Mouse (Mus musculus): ENCODE data around the gene Ppib.

Ppib gene

DNA sequence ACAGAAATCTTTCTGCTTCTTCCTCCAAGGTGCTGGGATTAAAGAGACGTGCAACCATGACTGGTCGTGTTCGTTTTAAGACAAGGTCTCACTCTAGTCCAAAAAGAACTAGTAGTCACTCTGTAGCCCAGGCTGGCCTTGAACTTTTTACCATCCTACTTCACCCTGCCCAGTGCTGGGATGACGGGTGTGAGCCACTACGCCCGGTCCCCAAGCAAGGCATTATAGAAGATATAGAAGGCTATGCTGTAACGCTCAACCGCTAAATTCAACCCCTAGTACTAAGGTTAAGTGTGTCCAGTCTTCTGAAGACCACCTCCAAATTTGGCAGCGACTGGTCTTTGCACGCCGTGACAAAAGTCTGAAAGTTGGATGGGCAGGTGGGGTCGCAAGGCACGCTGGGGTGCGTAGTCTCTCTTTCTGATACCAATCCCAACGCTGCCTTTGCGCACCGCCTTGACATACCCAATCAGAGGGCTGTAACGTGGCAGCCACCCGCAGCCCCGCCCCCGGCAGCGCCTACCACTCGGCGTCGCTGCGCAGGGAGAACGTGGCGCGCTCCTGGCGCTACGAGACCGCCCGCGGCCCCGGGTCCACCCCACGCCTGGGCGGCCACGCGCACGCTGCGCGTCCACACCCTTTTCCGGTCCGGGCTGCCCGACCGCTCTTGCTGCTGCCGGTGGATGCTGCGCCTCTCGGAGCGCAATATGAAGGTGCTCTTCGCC, at the start of gene Ppib:
TSS of gene Ppib (plus strand) at position 640 of the 725 bp plus-strand sequence.
- DNase-seq (ENCODE audit: low spot score in 2 of 2) = peak; percentile 96 to 98

DNA sequence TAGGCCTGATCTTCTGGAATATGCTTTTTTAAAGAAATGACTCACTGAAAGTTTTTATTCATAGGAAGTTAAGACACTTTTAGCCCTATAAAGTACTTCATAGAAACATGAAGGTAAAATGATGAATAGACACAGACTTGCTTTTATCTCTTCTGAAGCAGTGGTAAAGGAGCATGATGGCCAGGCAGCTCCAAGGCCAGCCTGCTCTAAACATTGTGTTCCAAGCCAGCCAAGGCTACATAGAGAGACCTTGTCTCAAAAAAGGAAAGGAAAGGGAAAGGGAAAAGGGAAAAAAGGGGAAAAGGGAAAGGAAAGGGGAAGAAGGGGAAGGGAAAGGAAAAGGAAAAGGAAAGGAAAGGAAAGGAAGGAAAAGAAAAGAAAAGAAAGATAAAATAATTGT, 39.4 kb upstream of the Ppib start:
- DNase-seq (ENCODE audit: low spot score in 2 of 2) = no peak

DNA sequence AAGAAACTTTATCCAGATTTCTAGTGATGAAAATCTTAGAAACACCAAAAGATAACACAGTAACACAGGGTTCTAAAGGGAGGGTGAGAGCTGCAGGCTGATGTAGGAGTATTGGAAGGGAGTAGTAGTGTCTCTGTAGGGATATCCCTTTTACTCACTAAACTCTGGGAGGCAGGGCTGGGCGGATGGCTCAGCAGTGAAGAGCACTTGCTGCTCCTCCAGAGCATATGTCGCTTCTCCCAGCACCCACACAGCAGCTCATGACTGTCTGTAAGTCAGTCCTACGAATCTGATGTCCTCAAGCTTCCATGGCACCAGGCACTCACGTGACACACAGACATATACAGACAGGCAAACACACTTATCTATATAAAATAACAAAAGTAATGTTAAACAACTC, 21.9 kb upstream of the Ppib start:
- DNase-seq (ENCODE audit: low spot score in 2 of 2) = no peak

DNA sequence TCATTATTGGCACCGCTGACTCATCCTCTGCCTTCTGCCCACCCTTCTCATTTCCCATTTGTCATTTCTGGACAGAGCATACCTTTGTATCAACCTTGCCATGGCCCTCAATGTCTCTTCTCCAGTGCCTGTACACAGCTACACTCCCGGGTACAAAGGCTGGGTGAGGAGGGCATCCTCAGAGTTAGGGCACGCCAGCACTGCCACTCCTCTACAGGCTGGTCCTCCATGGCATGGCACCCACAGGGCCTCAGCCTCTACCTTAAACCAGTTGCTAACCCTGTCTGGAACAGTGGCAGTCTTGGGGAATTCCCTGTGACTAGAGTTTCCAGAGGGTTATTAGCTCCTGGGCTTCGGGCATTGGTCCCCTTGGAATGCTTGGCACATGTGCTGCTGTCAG, 21.4 kb upstream of the Ppib start:
- no peak for DNase-seq (ENCODE audit: low spot score in 2 of 2)

DNA sequence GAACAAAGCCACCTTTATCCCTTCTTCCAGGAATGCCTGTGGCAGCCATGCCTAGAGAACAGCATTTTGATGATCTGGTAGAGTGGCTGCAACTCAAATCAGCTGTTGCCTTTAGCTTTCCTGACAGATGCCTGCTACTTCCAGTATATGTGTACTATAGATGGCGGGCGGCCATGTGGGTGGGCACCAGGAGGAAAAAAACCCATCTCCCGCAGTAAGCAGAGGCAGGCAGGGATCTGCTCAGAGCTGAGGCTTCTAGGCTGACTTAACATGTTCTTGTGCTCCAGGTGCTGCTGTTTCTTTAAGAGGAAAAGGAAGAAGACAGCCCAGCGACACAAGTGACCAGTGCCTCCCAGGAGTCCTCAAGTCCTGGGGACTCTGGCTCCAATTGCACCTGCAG, 20.7 kb upstream of the Ppib start:
- DNase-seq (ENCODE audit: low spot score in 2 of 2) = no peak

DNA sequence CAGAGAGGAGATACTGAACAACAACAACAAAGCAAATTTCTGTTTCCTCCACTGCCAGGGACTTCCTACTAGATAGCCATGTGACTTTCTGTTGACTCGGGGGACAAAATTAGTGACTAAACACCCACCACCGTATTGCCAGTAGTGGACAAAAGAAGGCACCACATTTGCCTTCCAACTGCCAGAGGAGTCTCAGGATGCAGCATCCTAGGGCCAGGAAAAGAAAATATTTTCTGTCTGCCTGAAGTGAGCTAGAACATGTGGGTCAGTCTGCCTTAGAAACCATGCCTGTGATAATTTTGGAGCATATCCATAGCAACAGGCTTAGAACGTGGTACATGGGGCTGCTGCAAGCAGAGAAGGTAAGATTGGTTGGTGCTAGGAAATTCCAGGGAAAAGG, 19.2 kb upstream of the Ppib start:
- DNase-seq (ENCODE audit: low spot score in 2 of 2) = no peak

DNA sequence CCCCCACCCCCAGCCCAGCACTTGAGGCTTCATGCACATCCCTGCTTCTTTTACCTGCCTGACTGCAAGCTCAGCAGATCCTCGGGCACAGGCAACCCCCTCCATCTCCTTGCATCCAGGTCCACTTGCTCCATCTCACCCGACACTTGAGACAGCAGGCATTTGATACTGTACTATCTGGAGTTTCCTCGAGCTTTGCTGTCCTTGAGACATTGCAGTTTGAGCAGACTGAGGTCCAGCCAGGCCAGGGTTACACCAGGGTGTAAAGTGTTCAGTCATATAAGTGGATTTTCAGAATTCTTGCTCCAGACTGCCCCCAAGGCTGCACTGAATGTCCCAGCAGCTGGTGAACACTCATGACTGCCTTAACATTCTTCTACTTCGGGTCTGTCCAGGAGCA, 17.7 kb upstream of the Ppib start:
- no peak for DNase-seq (ENCODE audit: low spot score in 2 of 2)

DNA sequence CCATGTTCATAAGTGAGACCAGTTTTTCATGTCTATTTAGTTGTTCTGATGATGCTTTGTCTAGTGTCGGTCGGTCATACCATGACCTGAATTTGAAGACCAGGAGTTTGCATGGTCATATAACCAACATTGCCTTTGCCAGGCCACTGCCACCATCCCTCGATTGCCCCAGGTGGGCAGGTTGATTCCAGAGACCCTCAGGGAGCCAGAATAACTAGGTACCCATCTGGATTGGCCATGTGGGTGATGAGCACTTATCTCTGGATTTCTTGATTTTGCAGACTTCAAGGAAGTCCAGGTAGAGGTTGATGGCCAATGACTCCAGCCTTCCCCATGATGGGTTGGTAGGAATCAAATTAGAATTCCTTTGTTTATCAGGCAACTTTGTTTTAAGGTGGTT, 16.8 kb upstream of the Ppib start:
- DNase-seq (ENCODE audit: low spot score in 2 of 2) = no peak

DNA sequence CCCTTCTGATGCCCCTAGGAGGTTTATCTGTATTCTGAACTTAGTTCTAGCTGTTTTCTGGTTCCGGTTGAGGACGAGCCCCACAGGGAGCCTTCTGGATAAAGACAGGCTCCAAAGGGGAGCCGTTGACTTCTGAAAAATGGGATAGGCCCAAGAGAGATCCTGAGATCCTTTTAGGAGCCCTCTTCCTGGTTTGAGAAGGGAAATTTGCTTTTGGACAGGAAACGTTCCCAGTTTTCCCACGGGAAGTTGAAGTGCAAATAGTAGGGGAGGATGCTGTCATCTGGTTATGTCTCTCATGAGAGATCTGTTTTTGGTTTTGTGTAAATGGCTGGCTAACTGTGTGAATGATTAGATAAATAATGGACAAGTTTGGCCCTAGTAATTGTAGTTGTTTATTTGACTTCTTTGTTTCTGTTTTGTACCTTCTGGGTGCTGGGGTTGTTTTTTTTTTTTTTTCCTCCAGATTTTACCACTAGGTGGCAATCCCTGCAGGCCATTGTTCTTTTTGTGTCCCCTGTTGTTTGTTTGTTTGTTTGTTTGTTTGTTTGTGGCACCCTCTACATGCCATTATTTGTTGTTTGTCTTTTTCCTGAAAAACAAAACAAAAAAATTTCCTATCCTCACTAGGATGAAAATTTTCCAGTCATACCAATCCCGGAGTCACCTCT, 10.0 kb upstream of the Ppib start:
- no peak for DNase-seq (ENCODE audit: low spot score in 2 of 2)

DNA sequence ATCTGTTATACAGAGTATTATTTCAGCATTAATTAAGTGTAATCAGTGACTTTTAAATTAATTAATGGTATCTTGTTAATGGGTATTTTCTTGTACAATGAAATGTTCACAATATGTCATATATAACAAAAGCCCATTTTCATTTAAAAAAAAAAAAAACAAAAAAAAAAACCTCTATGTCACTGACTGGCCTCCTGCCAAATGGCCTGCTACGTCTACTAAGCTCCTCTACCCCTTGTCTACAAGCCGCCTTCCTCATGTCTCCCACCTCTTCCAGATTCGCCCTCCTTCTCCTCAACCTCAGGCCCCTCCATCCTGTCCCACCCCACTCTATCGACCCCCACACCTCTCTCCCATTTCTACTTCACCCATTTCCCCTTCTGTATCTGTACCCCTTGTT, 8.5 kb upstream of the Ppib start:
- DNase-seq (ENCODE audit: low spot score in 2 of 2) = no peak

DNA sequence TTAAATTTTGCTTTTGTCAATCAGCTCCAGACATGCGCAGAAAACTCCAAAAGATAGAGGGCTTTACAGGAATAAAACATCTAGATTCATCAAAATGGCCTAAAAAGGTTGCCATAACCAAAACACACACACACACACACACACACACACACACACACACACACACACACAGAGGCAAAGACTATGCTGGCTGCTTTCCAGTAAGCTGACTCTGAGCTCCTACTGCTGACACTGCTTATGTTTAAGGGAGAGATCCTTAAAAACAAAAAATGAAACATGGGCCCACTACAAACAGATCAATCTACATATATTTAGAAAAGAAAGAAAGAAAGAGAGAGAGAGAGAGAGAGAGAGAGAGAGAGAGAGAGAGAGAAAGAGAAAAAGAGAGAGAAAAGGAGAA, 7.3 kb upstream of the Ppib start:
- DNase-seq (ENCODE audit: low spot score in 2 of 2) = no peak

DNA sequence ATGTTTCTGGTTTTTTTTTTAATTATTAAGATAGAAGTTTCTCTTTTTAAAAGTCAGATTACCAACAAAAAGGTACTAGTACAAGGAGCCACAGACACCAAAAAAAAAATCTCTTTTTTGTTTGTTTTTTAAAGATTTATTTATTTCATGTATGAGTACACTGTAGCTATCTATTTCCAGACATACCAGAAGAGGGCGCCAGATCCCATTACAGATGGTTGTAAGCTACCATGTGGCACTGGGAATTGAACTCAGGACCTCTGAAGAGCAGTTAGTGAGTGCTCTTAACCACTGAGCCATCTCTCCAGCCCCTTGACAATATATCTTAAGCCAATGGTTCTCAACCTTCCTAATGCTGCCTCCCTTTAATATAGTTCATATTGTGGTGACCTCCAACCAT, 6.4 kb upstream of the Ppib start:
- DNase-seq (ENCODE audit: low spot score in 2 of 2) = no peak

DNA sequence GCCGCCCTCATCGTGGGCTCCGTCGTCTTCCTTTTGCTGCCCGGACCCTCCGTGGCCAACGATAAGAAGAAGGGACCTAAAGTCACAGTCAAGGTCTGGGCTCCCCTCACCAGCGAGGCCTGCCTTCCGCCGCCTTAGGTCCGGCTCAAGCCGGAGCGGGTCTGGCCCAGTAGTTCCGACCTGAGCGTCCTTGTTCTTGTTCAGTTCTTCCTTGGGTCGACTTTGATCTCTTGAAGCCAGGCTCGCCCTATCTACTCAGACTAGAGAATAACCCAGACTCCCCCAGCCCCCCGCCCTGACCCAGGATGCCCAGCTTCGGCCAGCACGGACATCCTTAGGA, 256 bp downstream of the Ppib start:
- DNase-seq (ENCODE audit: low spot score in 2 of 2) = no peak

DNA sequence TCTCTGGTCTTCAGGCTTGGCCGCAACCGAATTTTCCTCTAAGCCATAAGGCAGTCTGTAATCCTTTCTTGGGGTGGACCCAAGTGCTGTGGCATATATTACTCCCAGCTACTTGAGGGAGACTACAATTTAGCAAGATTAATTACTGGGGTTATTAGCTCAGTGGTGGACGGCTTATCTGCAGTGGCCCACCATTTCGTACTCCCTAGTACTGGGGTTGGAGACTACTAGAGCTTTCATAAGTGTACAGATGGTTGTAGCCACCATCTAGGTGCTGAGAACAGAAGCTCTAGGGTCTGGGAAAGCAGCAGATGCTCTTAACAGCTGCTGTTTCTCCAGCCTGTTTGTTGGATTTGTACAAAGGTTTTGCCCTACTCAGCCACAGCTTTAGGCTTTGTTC, 964 bp downstream of the Ppib start:
- DNase-seq (ENCODE audit: low spot score in 2 of 2) = no peak

DNA sequence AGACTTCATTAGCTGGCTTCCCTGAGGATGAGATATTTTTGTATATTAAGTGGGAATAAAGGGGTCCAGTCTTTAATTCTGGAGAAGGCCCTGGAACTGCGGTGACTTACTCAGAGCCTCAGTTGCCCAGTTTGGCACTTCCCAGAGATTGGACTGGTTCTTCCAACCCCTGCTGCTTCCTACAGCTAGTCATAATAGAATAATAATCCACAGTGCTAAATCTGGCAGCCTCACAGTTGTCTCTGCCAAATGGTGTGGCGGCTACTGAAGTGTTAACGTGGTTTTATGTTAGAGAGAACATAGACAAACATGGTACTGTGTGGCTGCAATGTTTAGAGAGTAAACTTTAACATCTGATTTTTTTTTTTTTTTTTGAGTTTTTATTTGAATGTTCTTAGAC, 1.6 kb downstream of the Ppib start:
- DNase-seq (ENCODE audit: low spot score in 2 of 2) = no peak

DNA sequence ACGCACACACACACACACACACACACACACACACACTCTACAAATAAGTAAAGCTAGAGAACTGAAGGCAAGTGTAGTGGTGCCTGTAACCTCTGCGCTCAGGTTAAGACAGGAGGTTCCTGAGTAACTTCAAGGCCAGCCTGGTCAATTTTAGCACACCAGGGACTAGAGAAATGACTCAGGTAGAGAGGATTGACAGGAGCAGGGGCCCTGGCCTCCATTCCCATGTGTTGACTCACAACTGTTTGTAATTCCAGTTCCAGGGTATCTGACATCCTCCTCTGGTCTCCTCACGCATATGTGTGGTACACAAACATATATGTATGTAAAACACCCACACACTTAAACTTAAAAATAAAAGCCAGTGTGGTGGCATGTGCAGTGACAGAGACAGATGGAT, 3.4 kb downstream of the Ppib start:
- no peak for DNase-seq (ENCODE audit: low spot score in 2 of 2)

DNA sequence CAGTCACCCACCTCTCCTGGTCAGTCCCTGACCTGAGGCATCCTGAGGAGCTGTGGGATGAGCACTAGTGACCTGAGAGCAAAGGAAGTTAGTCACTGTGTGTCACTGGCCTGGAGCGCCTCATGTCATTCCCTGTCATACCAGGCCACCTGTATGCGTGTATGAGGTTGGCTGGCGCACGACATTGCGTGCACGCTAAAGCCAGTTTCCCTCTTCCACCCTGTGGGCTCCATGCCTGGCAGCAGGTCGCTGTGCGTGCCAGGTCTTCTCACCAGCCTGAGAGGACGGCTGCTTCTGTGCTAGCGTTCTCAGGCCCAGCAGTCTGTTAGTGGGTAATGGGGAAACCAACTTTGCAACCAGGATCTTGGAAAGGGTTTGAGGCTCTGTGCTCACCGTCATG, 4.3 kb downstream of the Ppib start:
- DNase-seq (ENCODE audit: low spot score in 2 of 2) = no peak

DNA sequence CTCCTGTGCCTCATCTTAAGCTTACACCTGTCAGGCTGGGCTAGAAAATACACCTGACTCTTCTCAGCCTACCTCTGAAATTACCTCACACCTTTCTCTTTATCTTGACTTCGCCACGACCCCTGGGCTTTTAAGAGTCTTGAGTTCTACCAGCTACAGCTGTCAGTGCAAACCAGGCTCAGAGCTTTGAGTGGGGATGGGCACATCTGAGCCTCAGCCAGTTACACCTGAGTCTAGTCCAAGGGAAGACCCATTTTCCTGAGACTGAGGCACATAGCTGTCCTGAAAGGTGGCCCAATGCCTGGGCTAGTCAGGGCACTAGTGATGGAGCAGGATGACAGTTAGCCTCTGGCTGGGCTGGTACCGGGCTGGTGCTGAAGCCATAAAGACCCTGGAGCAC, 6.8 kb downstream of the Ppib start:
- no peak for DNase-seq (ENCODE audit: low spot score in 2 of 2)

DNA sequence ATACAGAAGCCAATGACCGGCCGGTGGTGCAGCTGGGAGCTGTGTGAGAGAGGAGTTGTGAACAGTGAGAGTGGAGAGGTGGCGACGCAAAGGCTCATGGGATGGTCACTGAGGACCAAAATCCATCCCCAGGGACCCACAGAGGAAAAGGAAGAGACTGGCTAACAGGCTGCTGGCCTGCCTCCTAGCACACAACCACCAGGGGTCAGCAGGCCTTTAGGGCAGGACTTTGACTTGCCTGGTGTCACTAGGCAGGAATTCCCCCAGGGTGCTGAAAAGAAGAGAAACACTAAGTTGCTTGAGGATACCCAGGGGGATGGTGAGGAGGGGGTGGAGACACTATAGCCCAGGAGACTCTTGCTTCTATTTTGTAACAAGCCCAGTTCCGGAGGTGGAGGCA, 7.5 kb downstream of the Ppib start:
- no peak for DNase-seq (ENCODE audit: low spot score in 2 of 2)

DNA sequence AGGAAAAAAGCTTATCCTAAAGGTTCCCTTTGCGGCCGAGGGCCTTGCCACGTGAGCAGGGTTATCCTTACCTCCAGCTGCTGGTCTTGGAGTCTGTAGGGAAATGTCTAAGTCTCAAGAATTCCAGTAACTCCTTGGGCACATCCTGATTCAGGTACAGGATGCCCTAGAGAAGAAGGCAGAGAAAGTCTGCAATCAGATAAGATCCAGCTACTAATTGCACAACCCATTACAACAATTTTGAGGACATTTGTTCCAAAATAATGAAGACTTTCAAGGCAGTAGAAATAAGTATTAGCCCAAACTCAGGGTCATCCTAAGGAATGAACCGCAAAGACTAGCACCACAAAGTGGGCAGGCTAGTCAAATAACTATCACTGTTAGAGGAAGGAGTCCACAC, 8.0 kb downstream of the Ppib start:
- DNase-seq (ENCODE audit: low spot score in 2 of 2) = no peak

DNA sequence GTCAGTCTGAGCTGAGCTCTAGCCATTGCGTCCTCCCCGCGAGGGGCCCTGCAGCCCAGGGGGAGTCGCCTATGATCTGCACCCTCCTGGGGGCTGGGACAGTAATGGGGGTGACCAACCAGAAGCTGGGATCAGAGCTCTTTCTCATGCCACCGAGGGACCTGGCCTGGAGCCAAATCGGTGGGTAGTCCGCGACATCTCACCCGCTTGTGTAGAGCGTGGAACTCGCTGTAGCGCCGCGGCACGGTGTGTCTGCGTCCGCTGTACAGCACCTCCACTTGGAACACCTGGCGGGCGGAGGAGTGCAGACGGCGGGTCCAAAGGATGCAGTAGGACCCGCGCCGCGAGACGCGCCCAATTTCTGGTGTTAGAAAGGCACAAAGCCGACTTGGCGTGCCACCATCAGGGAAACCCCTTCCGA, 9.0 kb downstream of the Ppib start:
- DNase-seq (ENCODE audit: low spot score in 2 of 2) = no peak

DNA sequence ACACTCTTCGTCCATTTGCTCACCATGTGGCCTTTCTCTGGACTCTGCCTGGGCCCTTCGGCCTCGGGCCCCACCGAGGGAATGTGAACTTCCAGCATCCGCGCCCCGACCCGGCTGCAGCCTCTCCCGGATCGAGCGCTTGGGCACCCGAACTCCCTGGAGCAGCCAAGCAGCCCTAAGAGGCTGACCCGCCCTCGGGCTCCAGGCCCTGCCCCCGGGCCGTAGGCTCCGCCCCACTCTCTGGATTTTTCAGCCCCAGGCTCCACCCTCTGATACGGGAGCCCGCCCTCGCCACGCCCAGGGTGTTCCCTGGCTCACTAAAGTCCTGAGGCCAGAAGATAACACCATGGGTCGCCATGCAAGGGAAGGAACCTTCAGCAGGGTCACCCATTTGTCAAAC, 9.6 kb downstream of the Ppib start, which contains the start of gene Snx22:
TSS of gene Snx22 (minus strand) at position 137 of the 400 bp plus-strand sequence.
- DNase-seq (ENCODE audit: low spot score in 2 of 2) = peak; percentile 72 to 80

DNA sequence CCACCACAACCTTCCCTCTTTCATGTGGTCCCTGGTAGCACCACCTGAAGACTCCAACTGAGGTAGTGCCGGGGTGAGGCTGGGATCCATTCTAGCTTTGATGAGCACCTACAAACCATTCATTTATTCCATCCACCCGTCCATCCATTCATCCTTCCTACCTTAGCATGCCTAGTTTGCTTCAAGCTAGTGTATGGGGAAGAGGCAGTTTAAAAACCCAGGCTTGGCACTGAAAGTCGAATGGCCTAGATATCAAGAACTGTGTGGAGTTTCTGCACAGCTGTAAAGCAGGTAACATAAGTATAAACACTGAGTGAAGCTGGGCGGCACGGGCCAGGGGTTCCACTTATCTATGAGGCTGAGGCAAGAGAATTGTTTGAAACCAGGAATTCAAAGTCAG, 10.1 kb downstream of the Ppib start:
- no peak for DNase-seq (ENCODE audit: low spot score in 2 of 2)

DNA sequence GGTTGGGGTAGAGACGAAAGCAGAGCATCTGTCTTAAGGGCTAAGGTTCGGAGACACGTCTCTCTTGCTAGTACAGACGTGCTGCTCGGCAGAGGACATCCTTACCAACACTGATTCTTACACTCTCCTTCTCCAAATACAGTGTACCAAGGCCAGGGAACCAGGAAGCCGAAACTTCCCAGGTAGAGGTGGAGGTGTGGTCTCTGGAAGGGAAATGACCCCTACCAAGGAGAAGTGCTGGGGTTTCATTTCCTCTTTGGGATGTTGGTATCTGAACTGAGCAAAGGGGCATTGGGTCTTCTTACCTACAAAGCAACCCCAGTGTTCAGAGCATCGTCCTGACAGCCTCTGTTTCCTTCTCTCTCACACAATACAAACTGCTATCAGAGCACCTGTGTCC, 12.7 kb downstream of the Ppib start:
- DNase-seq (ENCODE audit: low spot score in 2 of 2) = no peak
